Mouse (Mus musculus): ENCODE measurements around the gene Lst1. TPM values are rescaled to one million over a fixed set of nuclear protein-coding genes. Genes with fewer than 3 reads are reported as not detected.

Lst1 gene
- polyA plus RNA-seq, 1 experiment from 2014 or later = 21.1 TPM

DNA sequence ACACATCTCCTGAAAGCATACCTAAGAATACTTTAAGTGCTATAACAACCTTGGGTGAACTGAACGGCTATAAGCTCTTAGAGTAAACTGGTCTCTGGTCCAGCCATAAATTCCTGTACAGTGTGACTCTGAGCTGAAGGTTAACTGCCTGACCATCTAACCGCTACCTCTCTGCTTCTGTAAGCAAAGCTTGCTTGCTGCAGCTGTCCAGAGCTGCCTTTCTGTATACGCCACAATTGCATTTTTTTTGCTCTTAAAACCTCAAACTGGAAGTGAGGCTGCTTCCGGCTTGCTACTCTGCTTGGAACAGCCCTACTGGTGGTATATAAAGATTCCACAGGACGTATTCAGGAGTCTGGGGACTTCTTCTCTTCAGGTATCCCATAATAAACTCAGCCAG is 44.4 kb upstream of the Lst1 start:
- no peaks in the 10 kb centered on the region for H3K27me3 ChIP-seq (ENCODE audit: control insufficient read depth, insufficient read depth, low read length)
- H3K4me2 ChIP-seq (replicated peaks; ENCODE audit: low read depth, low read length) = no peak overlapping the region
- WGBS = 73% methylated on average over 5 of the region's 5 CpGs
- no peak overlapping the region for H3K4me3 ChIP-seq (ENCODE audit: low read depth, low read length)
- H3K27ac ChIP-seq (ENCODE audit: low read length) = peak overlapping the region; percentile 82; the same call in 1 of the 2 replicates
- peaks cover 38% of the 10 kb centered on the region for H3K4me1 ChIP-seq (ENCODE audit: control insufficient read depth, insufficient read depth, low read length)
- H3K9me3 ChIP-seq (ENCODE audit: control insufficient read depth, low read depth, low read length) = no peaks in the 10 kb centered on the region
- no peak for ATAC-seq (ENCODE audit: insufficient number of reproducible peaks, insufficient read depth, low FRiP score, low read depth)
- H3K9ac ChIP-seq (replicated peaks; ENCODE audit: low read depth, low read length) = no peak overlapping the region; the same call in 1 of the 2 replicates
- H3K36me3 ChIP-seq (ENCODE audit: control insufficient read depth, insufficient read depth, low read length) = peaks cover 11% of the 10 kb centered on the region; the same call in 1 of the 2 replicates

DNA sequence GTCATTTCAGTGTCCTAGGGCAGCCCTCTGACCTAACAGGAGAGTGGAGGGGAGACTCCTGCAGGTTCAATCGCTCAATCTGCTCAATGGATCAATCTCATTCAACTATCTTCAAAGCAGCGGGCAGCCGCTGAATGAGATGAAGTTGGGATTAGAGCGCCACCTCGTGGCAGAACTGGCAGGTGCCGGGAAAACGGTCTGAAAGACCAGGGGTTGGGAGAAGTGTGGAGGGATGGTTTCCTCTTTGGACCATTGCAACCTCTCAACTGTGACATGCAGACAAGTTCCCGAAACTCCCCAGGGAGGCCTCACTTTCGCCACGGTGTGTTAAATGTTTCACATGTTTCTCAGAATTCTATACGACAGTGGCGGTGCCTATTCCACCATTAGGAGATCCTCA is 43.8 kb upstream of the Lst1 start:
- H3K9ac ChIP-seq (replicated peaks; ENCODE audit: low read depth, low read length) = no peak overlapping the region
- no peaks in the 10 kb centered on the region for H3K27me3 ChIP-seq (ENCODE audit: control insufficient read depth, insufficient read depth, low read length)
- H3K9me3 ChIP-seq (ENCODE audit: control insufficient read depth, low read depth, low read length) = no peaks in the 10 kb centered on the region
- no peak overlapping the region for H3K4me3 ChIP-seq (ENCODE audit: low read depth, low read length)
- ATAC-seq (ENCODE audit: insufficient number of reproducible peaks, insufficient read depth, low FRiP score, low read depth) = no peak
- 17% methylated on average over 12 of the region's 12 CpGs for WGBS
- peaks cover 11% of the 10 kb centered on the region; the same call in 1 of the 2 replicates for H3K36me3 ChIP-seq (ENCODE audit: control insufficient read depth, insufficient read depth, low read length)
- 0 out of 2 replicates have a peak overlapping the region, but pooled peaks have one; percentile 82 for H3K27ac ChIP-seq (ENCODE audit: low read length)
- H3K4me1 ChIP-seq (ENCODE audit: control insufficient read depth, insufficient read depth, low read length) = peaks cover 38% of the 10 kb centered on the region
- no peak overlapping the region for H3K4me2 ChIP-seq (replicated peaks; ENCODE audit: low read depth, low read length)

DNA sequence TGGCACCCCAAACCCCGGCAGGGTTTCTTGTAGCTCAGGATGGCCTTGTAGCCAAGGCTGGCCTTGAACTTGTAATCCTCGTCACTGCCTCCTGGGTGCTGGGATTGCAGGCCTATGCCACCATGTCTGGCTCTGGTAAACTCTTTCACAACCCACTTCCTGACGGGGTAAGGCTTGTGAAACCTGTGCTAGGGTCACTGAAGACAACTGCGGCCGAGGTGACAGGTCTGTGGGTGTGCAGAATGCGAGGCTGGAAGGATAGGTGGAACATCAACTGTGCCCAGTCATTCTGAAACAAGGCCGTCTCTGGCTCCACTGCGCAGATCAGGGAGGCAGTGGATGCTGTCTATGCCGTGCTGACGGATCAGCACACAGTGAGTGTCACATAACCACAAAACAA is 42.8 kb upstream of the Lst1 start:
- ATAC-seq (ENCODE audit: insufficient number of reproducible peaks, insufficient read depth, low FRiP score, low read depth) = no peak
- Histone ChIP-seq H3K4me3 (ENCODE audit: low read depth, low read length) (no peak overlapping the region), H3K36me3 (ENCODE audit: control insufficient read depth, insufficient read depth, low read length) (peaks cover 11% of the 10 kb centered on the region; the same call in 1 of the 2 replicates), H3K4me1 (ENCODE audit: control insufficient read depth, insufficient read depth, low read length) (peaks cover 38% of the 10 kb centered on the region), H3K27ac (ENCODE audit: low read length) (no peak overlapping the region), H3K4me2 (replicated peaks; ENCODE audit: low read depth, low read length) (no peak overlapping the region), H3K27me3 (ENCODE audit: control insufficient read depth, insufficient read depth, low read length) (no peaks in the 10 kb centered on the region), H3K9ac (replicated peaks; ENCODE audit: low read depth, low read length) (no peak overlapping the region), H3K9me3 (ENCODE audit: control insufficient read depth, low read depth, low read length) (no peaks in the 10 kb centered on the region)
- 93% methylated on average over 10 of the region's 10 CpGs for WGBS

DNA sequence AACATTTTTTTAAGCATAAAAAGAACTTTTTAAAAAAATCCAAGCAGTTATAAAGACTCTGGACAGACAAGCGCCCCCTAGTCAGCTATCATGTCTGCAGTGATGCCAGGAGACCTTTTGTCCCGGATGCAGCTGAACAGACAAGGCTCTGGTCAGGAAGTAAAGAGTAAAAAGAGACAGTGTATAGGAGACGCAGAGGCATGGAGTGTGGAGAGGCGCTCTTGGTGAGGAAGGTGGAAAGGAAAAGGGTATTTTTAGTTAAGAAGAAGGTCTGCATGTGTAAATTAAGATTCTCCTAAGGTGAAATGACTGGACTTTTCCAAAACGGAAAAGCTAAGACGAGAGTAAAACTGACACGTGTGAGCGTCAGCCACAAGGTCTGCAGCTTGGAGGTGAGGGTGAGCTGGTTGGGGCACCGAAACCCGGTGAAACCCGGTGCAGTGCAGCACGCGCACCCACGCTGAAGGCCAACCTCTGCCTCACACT is 38.4 kb upstream of the Lst1 start:
- H3K4me3 ChIP-seq (ENCODE audit: low read depth, low read length) = no peak overlapping the region
- no peak overlapping the region for H3K9ac ChIP-seq (replicated peaks; ENCODE audit: low read depth, low read length)
- no peak for ATAC-seq (ENCODE audit: insufficient number of reproducible peaks, insufficient read depth, low FRiP score, low read depth)
- H3K9me3 ChIP-seq (ENCODE audit: control insufficient read depth, low read depth, low read length) = no peaks in the 10 kb centered on the region
- 86% methylated on average over 14 of the region's 14 CpGs for WGBS
- peaks cover 15% of the 10 kb centered on the region for H3K36me3 ChIP-seq (ENCODE audit: control insufficient read depth, insufficient read depth, low read length)
- no peaks in the 10 kb centered on the region for H3K27me3 ChIP-seq (ENCODE audit: control insufficient read depth, insufficient read depth, low read length)
- peaks cover 15% of the 10 kb centered on the region; the same call in 1 of the 2 replicates for H3K4me1 ChIP-seq (ENCODE audit: control insufficient read depth, insufficient read depth, low read length)
- no peak overlapping the region for H3K4me2 ChIP-seq (replicated peaks; ENCODE audit: low read depth, low read length)
- no peak overlapping the region for H3K27ac ChIP-seq (ENCODE audit: low read length)

DNA sequence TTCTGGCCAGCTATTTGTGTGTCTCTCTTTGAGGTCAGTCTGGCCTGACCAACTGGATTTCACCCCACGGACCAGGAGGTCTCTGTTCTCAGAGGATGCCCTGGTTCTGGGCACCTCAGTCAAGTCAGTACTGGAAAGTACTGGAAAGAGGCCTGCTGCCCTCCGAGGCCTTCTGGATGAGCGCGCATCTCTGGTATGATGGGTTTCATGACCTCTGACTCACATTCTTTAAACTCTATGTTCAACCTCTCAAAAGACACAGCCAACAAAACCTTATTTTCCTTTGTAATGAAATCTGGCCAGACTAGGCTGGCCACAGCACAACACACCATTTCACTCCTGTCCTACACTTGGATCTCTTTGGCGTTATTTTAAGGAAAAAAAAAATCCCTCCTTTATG is 37.2 kb upstream of the Lst1 start:
- Histone ChIP-seq H3K27me3 (ENCODE audit: control insufficient read depth, insufficient read depth, low read length) (no peaks in the 10 kb centered on the region), H3K4me3 (ENCODE audit: low read depth, low read length) (no peak overlapping the region), H3K9me3 (ENCODE audit: control insufficient read depth, low read depth, low read length) (no peaks in the 10 kb centered on the region), H3K27ac (ENCODE audit: low read length) (no peak overlapping the region), H3K4me2 (replicated peaks; ENCODE audit: low read depth, low read length) (no peak overlapping the region), H3K9ac (replicated peaks; ENCODE audit: low read depth, low read length) (no peak overlapping the region), H3K4me1 (ENCODE audit: control insufficient read depth, insufficient read depth, low read length) (peaks cover 10% of the 10 kb centered on the region; the same call in 1 of the 2 replicates), H3K36me3 (ENCODE audit: control insufficient read depth, insufficient read depth, low read length) (peaks cover 7% of the 10 kb centered on the region)
- WGBS = 86% methylated on average over 5 of the region's 5 CpGs
- ATAC-seq (ENCODE audit: insufficient number of reproducible peaks, insufficient read depth, low FRiP score, low read depth) = no peak

DNA sequence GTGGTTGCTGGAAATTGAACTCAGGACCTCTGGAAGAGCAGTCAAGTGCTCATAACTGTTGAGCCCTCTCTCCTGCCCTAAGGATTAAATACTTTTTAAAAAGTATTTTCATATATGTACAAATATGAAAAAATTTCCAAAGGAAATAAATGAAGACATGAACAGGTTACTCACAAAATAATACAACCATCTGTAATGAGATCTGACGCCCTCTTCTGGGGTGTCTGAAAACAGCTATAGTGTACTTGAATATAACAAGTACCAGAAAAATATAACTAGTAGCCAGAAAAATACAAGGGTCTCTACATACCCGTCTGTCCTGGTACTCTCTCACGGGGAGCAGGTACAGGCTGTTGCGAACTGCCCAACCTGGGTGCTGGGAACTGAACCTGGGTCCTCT is 36.4 kb upstream of the Lst1 start:
- no peak overlapping the region for H3K4me3 ChIP-seq (ENCODE audit: low read depth, low read length)
- peaks cover 10% of the 10 kb centered on the region for H3K36me3 ChIP-seq (ENCODE audit: control insufficient read depth, insufficient read depth, low read length)
- no peak overlapping the region for H3K27ac ChIP-seq (ENCODE audit: low read length)
- ATAC-seq (ENCODE audit: insufficient number of reproducible peaks, insufficient read depth, low FRiP score, low read depth) = no peak
- H3K9me3 ChIP-seq (ENCODE audit: control insufficient read depth, low read depth, low read length) = no peaks in the 10 kb centered on the region
- no peaks in the 10 kb centered on the region for H3K27me3 ChIP-seq (ENCODE audit: control insufficient read depth, insufficient read depth, low read length)
- H3K9ac ChIP-seq (replicated peaks; ENCODE audit: low read depth, low read length) = no peak overlapping the region
- H3K4me2 ChIP-seq (replicated peaks; ENCODE audit: low read depth, low read length) = no peak overlapping the region
- peaks cover 10% of the 10 kb centered on the region; the same call in 1 of the 2 replicates for H3K4me1 ChIP-seq (ENCODE audit: control insufficient read depth, insufficient read depth, low read length)
- WGBS = 89% methylated on average over 4 of the region's 4 CpGs

DNA sequence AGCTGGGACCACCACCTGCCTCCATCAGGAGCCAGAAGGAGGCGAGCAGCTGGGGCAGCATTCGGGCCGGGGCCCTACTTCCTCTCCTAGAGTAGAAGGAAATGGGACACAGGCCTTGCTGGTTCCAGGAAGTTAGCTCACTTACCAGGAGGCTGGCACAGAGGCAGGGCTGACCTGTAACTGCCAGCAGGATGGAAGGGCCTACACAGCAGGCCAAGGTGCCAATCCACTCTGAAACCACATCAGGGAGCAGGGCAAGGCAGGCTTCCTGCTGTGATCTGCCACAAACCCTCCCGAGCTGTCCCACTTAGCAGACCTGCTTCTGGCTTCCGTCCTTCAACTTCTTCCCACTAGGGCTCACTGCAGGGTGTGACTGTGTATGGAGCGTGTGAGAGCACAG is 34.1 kb upstream of the Lst1 start:
- Histone ChIP-seq H3K27me3 (ENCODE audit: control insufficient read depth, insufficient read depth, low read length) (no peaks in the 10 kb centered on the region), H3K4me2 (replicated peaks; ENCODE audit: low read depth, low read length) (no peak overlapping the region), H3K4me3 (ENCODE audit: low read depth, low read length) (no peak overlapping the region), H3K27ac (ENCODE audit: low read length) (peak overlapping the region; percentile 48; the same call in 1 of the 2 replicates), H3K36me3 (ENCODE audit: control insufficient read depth, insufficient read depth, low read length) (peaks cover 8% of the 10 kb centered on the region), H3K9ac (replicated peaks; ENCODE audit: low read depth, low read length) (no peak overlapping the region), H3K4me1 (ENCODE audit: control insufficient read depth, insufficient read depth, low read length) (peaks cover 3% of the 10 kb centered on the region; the same call in 1 of the 2 replicates), H3K9me3 (ENCODE audit: control insufficient read depth, low read depth, low read length) (no peaks in the 10 kb centered on the region)
- ATAC-seq (ENCODE audit: insufficient number of reproducible peaks, insufficient read depth, low FRiP score, low read depth) = no peak
- WGBS = 61% methylated on average over 6 of the region's 6 CpGs

DNA sequence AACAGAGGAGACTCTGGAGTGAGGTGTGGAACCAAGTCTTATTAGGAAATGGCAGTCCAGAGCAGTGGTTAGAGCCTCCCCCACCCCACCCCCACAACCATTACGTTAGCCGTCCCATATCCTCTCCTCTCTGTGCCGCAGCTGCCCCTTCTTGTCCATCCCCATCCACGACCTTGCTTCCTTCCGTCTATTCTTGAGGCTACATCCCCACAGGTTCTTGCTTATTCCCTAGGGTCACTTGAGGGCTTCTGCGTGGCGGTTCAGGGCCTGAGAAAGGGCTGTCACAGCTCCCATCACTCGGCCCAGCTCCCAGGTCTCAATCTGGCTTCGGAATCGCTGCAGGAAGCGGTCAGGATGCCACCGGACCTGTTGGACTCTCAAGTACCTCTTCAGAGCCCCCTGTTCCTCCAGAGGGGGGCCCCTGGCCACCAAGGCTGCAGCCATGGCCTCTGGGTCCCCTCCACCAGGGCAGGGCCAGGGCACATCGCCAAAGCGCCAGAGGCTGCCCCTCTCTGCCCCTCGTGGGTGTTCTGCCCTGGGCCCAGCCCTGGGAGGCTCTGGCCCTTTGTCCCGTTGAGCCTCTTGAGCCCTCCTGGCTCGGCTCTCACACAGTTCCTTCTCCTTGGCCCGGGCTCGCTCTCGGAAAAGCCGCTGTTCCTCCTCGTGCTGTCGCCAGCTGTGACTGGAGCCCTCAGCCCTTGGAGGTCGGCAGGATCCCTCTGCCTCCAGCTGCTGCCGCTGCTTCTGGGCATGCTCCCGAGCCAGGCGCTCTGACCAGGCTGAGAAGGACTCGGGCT is 32.1 kb upstream of the Lst1 start, which contains the start of gene Gm16181:
Gene Gm16181, plus strand, starts transcription at position 679 of the 797 bp plus-strand sequence.
- Histone ChIP-seq H3K9me3 (ENCODE audit: control insufficient read depth, low read depth, low read length) (no peaks in the 10 kb centered on the region), H3K4me2 (replicated peaks; ENCODE audit: low read depth, low read length) (no peak within 1 kb of the TSS), H3K4me1 (ENCODE audit: control insufficient read depth, insufficient read depth, low read length) (peaks cover 3% of the 10 kb centered on the region; the same call in 1 of the 2 replicates), H3K36me3 (ENCODE audit: control insufficient read depth, insufficient read depth, low read length) (peaks cover 7% of the 10 kb centered on the region), H3K27me3 (ENCODE audit: control insufficient read depth, insufficient read depth, low read length) (no peaks in the 10 kb centered on the region), H3K9ac (replicated peaks; ENCODE audit: low read depth, low read length) (no peak within 1 kb of the TSS), H3K4me3 (ENCODE audit: low read depth, low read length) (no peak within 1 kb of the TSS), H3K27ac (ENCODE audit: low read length) (peak within 1 kb of the TSS; percentile 64; the same call in 1 of the 2 replicates)
- WGBS = 73% methylated on average over 28 of the region's 28 CpGs
- ATAC-seq (ENCODE audit: insufficient number of reproducible peaks, insufficient read depth, low FRiP score, low read depth) = 0 out of 2 replicates have a peak, but pooled peaks have one; percentile 54
